ENCODE assay signal across 1 mouse cellular context in genomic region chr14:77033391-77033790, GRCm38 (mm10).
TF ChIP-seq lines count a peak whose summit lies in the region.

No protein-coding gene starts in this region.

TF ChIP-seq in CH12.LX, 34 proteins besides CTCF, POLR2A, EP300 and RAD21:
- TF ChIP-seq KAT2A (IDR thresholded peaks at IDR 0.05; ENCODE audit: insufficient replicate concordance, low read length) = no peak
- peak; percentile 69 for TF ChIP-seq IRF4 (IDR thresholded peaks at IDR 0.05; ENCODE audit: low read depth, low read length)
- TF ChIP-seq JUN (IDR thresholded peaks at IDR 0.05; ENCODE audit: insufficient read depth, low read depth, low read length) = no peak
- TF ChIP-seq MAFK (IDR thresholded peaks at IDR 0.05; ENCODE audit: insufficient replicate concordance, low read length) = no peak
- TF ChIP-seq ZMIZ1 (IDR thresholded peaks at IDR 0.05; ENCODE audit: low read depth, low read length) = no peak
- peak; percentile 40; the same call in 1 of the 2 replicates for TF ChIP-seq BHLHE40 (IDR thresholded peaks at IDR 0.05; ENCODE audit: low read depth, low read length)
- TF ChIP-seq MXI1 (IDR thresholded peaks at IDR 0.05; ENCODE audit: low read depth, low read length) = no peak
- TF ChIP-seq ETS1 (conservative IDR thresholded peaks at IDR 0.05; ENCODE audit: low read depth, low read length) = peak; percentile 73
- no peak for TF ChIP-seq E2F4 (IDR thresholded peaks at IDR 0.05; ENCODE audit: insufficient replicate concordance, low read depth, low read length)
- TF ChIP-seq GABPA (IDR thresholded peaks at IDR 0.05; ENCODE audit: insufficient replicate concordance, low read depth, low read length) = no peak
- no peak for TF ChIP-seq USF2 (conservative IDR thresholded peaks at IDR 0.05; ENCODE audit: low read depth, low read length)
- no peak; the same call in 1 of the 2 replicates for TF ChIP-seq SIN3A (IDR thresholded peaks at IDR 0.05; ENCODE audit: low read length)
- 0 out of 2 replicates have a peak, but pooled peaks have one; percentile 20 for TF ChIP-seq TCF12 (IDR thresholded peaks at IDR 0.05; ENCODE audit: low read depth, low read length)
- no peak for TF ChIP-seq JUND (conservative IDR thresholded peaks at IDR 0.05; ENCODE audit: low read depth, low read length)
- TF ChIP-seq CHD2 (IDR thresholded peaks at IDR 0.05; ENCODE audit: low read length) = peak; percentile 74
- no peak for TF ChIP-seq USF1 (IDR thresholded peaks at IDR 0.05; ENCODE audit: low read depth, low read length)
- TF ChIP-seq TBP (conservative IDR thresholded peaks at IDR 0.05; ENCODE audit: low read depth, low read length) = no peak
- no peak for TF ChIP-seq POLR2AphosphoS2 (IDR thresholded peaks at IDR 0.05; ENCODE audit: low read depth, low read length)
- TF ChIP-seq ZKSCAN1 (IDR thresholded peaks at IDR 0.05; ENCODE audit: borderline replicate concordance, low read depth, low read length) = no peak
